Mouse (Mus musculus) MEL (cell line): ENCODE data around the gene Ddias. TPM values are rescaled to one million over a fixed set of nuclear protein-coding genes. Genes with fewer than 3 reads are reported as not detected.
A peak's percentile ranks its signal among the peaks of the same experiment; 100 is the strongest.
"Not testable (repeated sequence)": the region's sequence is repeated elsewhere in the genome, so short reads cannot be mapped to it uniquely, and the experiment has no call there.

Source experiments
- DNase-seq: peaks from one replicate; pipeline ENCODE4 v3.0.0; 2011; ENCODE audit warnings: low read depth, low spot score
- H3K27ac ChIP-seq: 2 replicates; pipeline ENCODE4 v1.5.1; 2012; ENCODE audit warnings: low read depth, mild to moderate bottlenecking, control low read depth, low read length, moderate library complexity; ENCODE audit not compliant: control insufficient read depth
- H3K27me3 ChIP-seq, 2 experiments: fragments of 150-350 bp in 1 of 2; sonication (generic) in 1 of 2; 2 replicates each; pipeline ENCODE4 v1.6.1; 2012; ENCODE audit warnings: low read length in 2 of 2, mild to moderate bottlenecking in 2 of 2, improper control_type of control experiment in 1 of 2, moderate library complexity in 1 of 2; ENCODE audit not compliant: insufficient read depth in 2 of 2, control insufficient read depth in 1 of 2
- H3K36me3 ChIP-seq, 2 experiments: 2 replicates each; pipeline ENCODE4 v1.6.1; 2012 to 2014; ENCODE audit warnings: low read length in 2 of 2, improper control_type of control experiment in 1 of 2, inconsistent platforms in 1 of 2, mild to moderate bottlenecking in 1 of 2; ENCODE audit not compliant: insufficient read depth in 2 of 2, control insufficient read depth in 1 of 2
- H3K4me1 ChIP-seq, 2 experiments: fragments of 150-350 bp in 1 of 2; sonication (generic) in 1 of 2; 2 replicates each; pipeline ENCODE4 v1.6.1; 2012; ENCODE audit warnings: low read length in 2 of 2, improper control_type of control experiment in 1 of 2, mild to moderate bottlenecking in 1 of 2; ENCODE audit not compliant: insufficient read depth in 2 of 2, control insufficient read depth in 1 of 2
- H3K4me3 ChIP-seq, 2 experiments: fragments of 150-350 bp in 1 of 2; sonication (generic) in 1 of 2; 2 replicates each; pipeline ENCODE4 v1.5.1; 2012; ENCODE audit warnings: low read depth in 2 of 2, low read length in 2 of 2, mild to moderate bottlenecking in 2 of 2, moderate library complexity in 2 of 2, control low read depth in 1 of 2, improper control_type of control experiment in 1 of 2; ENCODE audit not compliant: control insufficient read depth in 1 of 2, insufficient read depth in 1 of 2
- H3K79me2 ChIP-seq: 2 replicates; pipeline ENCODE4 v1.6.1; 2012; ENCODE audit warnings: mild to moderate bottlenecking, low read length, moderate library complexity; ENCODE audit not compliant: control insufficient read depth, poor library complexity, insufficient read depth
- H3K9ac ChIP-seq: 2 replicates; pipeline ENCODE4 v1.6.1; 2012; ENCODE audit warnings: low read depth, mild to moderate bottlenecking, control low read depth, low read length, moderate library complexity; ENCODE audit not compliant: control insufficient read depth, poor library complexity, severe bottlenecking
- H3K9me3 ChIP-seq: fragments of 150-350 bp; sonication (generic); replicated peaks from 2 replicates; pipeline ENCODE4 v1.6.1; 2012; ENCODE audit warnings: mild to moderate bottlenecking, low read length, improper control_type of control experiment, moderate library complexity; ENCODE audit not compliant: insufficient read depth
- BHLHE40 ChIP-seq: IDR thresholded peaks from 2 replicates; pipeline ENCODE4 v1.6.1; 2012; ENCODE audit warnings: low read depth, mild to moderate bottlenecking, inconsistent platforms, low read length, improper control_type of control experiment, borderline replicate concordance
- CTCF ChIP-seq, 3 experiments: IDR thresholded peaks in 2 of 3; conservative IDR thresholded peaks in 1 of 3; 2 replicates each; pipeline ENCODE4 v1.5.1; 2011 to 2012; ENCODE audit warnings: low read length in 3 of 3, low read depth in 2 of 3, mild to moderate bottlenecking in 2 of 3, improper control_type of control experiment in 1 of 3, inconsistent platforms in 1 of 3, mixed read lengths in 1 of 3, moderate library complexity in 1 of 3; ENCODE audit not compliant: control insufficient read depth in 1 of 3, insufficient read depth in 1 of 3, poor library complexity in 1 of 3, severe bottlenecking in 1 of 3
- E2F4 ChIP-seq: IDR thresholded peaks from 2 replicates; pipeline ENCODE4 v1.6.1; 2011; ENCODE audit warnings: low read depth, low read length, improper control_type of control experiment, borderline replicate concordance
- EP300 ChIP-seq, 2 experiments: IDR thresholded peaks; 2 replicates each; pipeline ENCODE4 v1.6.1; 2011; ENCODE audit warnings: improper control_type of control experiment in 2 of 2, low read length in 2 of 2, low read depth in 1 of 2, mild to moderate bottlenecking in 1 of 2
- ETS1 ChIP-seq: IDR thresholded peaks from 2 replicates; pipeline ENCODE4 v1.6.1; 2012; ENCODE audit warnings: low read depth, mild to moderate bottlenecking, inconsistent platforms, low read length, improper control_type of control experiment, moderate library complexity
- GABPA ChIP-seq: IDR thresholded peaks from 2 replicates; pipeline ENCODE4 v1.6.1; 2012; ENCODE audit warnings: low read depth, mild to moderate bottlenecking, inconsistent platforms, low read length, improper control_type of control experiment, moderate library complexity
- GATA1 ChIP-seq: IDR thresholded peaks from 2 replicates; pipeline ENCODE4 v1.6.1; 2011; ENCODE audit warnings: low read depth, low read length, improper control_type of control experiment
- HCFC1 ChIP-seq: IDR thresholded peaks from 2 replicates; pipeline ENCODE4 v1.6.1; 2012; ENCODE audit warnings: low read depth, mild to moderate bottlenecking, inconsistent platforms, low read length, improper control_type of control experiment, moderate library complexity
- KAT2A ChIP-seq: conservative IDR thresholded peaks from 2 replicates; pipeline ENCODE4 v1.6.1; 2012; ENCODE audit warnings: low read depth, low read length, improper control_type of control experiment, inconsistent platforms
- MAFK ChIP-seq: IDR thresholded peaks from 2 replicates; pipeline ENCODE4 v1.6.1; 2011; ENCODE audit warnings: low read depth, mild to moderate bottlenecking, low read length, improper control_type of control experiment, borderline replicate concordance
- MAZ ChIP-seq: IDR thresholded peaks from 2 replicates; pipeline ENCODE4 v1.6.1; 2012; ENCODE audit warnings: low read depth, mild to moderate bottlenecking, inconsistent platforms, low read length, improper control_type of control experiment
- MYB ChIP-seq: IDR thresholded peaks from 2 replicates; pipeline ENCODE4 v1.6.1; 2011; ENCODE audit warnings: mild to moderate bottlenecking, low read depth, low read length, improper control_type of control experiment
- MYC ChIP-seq: IDR thresholded peaks from 2 replicates; pipeline ENCODE4 v1.6.1; 2011; ENCODE audit warnings: low read depth, mild to moderate bottlenecking, low read length, improper control_type of control experiment, moderate library complexity
- NELFE ChIP-seq: IDR thresholded peaks from 2 replicates; pipeline ENCODE4 v1.6.1; 2011; ENCODE audit warnings: low read depth, low read length, improper control_type of control experiment
- NRF1 ChIP-seq: IDR thresholded peaks from 2 replicates; pipeline ENCODE4 v1.6.1; 2014; ENCODE audit warnings: low read depth, mild to moderate bottlenecking, inconsistent platforms, low read length, improper control_type of control experiment, moderate library complexity; ENCODE audit not compliant: poor library complexity, insufficient read depth, severe bottlenecking
- POLR2A ChIP-seq, 2 experiments: IDR thresholded peaks; 2 replicates each; pipeline ENCODE4 v1.6.1; 2011 to 2012; ENCODE audit warnings: low read length in 2 of 2, mild to moderate bottlenecking in 2 of 2, control low read depth in 1 of 2, improper control_type of control experiment in 1 of 2, low read depth in 1 of 2, moderate library complexity in 1 of 2; ENCODE audit not compliant: control insufficient read depth in 1 of 2, insufficient read depth in 1 of 2, poor library complexity in 1 of 2
- POLR2AphosphoS5 ChIP-seq: IDR thresholded peaks from 2 replicates; pipeline ENCODE4 v1.6.1; 2012; ENCODE audit warnings: low read depth, borderline replicate concordance, mild to moderate bottlenecking, inconsistent platforms, low read length, moderate library complexity, mixed read lengths
- SIN3A ChIP-seq: IDR thresholded peaks from 2 replicates; pipeline ENCODE4 v1.6.1; 2012; ENCODE audit warnings: low read length, improper control_type of control experiment, inconsistent platforms
- SMC3 ChIP-seq: IDR thresholded peaks from 2 replicates; pipeline ENCODE4 v1.6.1; 2011; ENCODE audit warnings: low read depth, low read length, improper control_type of control experiment
- TAL1 ChIP-seq: IDR thresholded peaks from 2 replicates; pipeline ENCODE4 v1.6.1; 2012; ENCODE audit warnings: mild to moderate bottlenecking, inconsistent platforms, low read length, moderate library complexity, mixed read lengths
- TBP ChIP-seq: IDR thresholded peaks from 2 replicates; pipeline ENCODE4 v1.8.0; 2011; ENCODE audit warnings: low read depth, low read length, improper control_type of control experiment
- ZKSCAN1 ChIP-seq: IDR thresholded peaks from 2 replicates; pipeline ENCODE4 v1.6.1; 2012; ENCODE audit warnings: low read depth, mild to moderate bottlenecking, inconsistent platforms, low read length, improper control_type of control experiment, moderate library complexity
- ZMIZ1 ChIP-seq: IDR thresholded peaks from 2 replicates; pipeline ENCODE4 v1.6.1; 2012; ENCODE audit warnings: low read depth, mild to moderate bottlenecking, inconsistent platforms, low read length, improper control_type of control experiment, moderate library complexity
- polyA plus RNA-seq, 2 experiments: library from polyadenylated mRNA; stranded (reverse) in 1 of 2; unstranded in 1 of 2; fragments of >175 nt in 1 of 2; fragments of >200 nt in 1 of 2; gene quantifications; 2 replicates each; pipeline versions ENCODE4 v1.2.1 to v1.2.4; 2012; ENCODE audit warnings: low replicate concordance in 2 of 2, low read depth in 1 of 2; ENCODE audit not compliant: insufficient read length in 2 of 2, insufficient read depth in 1 of 2, missing spikeins in 1 of 2
- total RNA-seq: library from RNA; depleted of rRNA; stranded (reverse); fragments of 300-350 nt; gene quantifications from 2 replicates; pipeline ENCODE4 v1.2.3, GENCODE M21; 2012

Gene Ddias
- total and polyA plus RNA-seq, 3 experiments = 19.9 to 23.5 TPM; not detected in 1

DNA sequence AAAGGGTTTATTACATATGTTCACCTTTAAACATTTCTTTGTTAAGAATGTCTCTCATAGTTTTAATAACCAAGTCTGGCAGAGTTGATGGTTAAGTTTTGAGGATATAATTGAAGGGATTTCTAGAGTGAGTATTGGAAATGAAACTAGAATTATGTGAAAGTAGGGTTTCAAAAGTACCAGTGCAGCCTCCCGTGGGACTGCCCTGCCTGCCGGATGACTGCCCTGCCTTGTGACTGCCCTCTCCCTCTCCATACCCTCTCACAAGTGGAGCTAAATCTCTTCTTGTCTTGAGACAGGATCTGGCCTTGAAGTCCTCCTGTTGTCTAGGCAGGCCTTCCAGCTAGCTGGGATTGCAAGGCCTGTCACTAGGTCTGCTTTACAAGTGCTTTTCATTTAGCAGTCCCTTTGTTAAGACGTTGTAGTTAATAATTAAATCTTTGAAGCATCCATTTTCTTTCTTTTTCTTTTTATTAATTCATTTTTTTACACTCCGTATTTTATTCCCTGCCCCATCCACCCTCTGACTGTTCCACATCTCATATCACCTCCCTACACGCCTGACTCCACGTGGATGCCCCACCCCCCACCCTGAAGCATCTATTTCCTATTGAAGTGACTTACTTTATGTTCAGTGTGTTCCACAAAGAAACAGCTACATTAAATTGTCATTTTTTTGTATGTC is 46.3 kb upstream of the Ddias start:
- Histone ChIP-seq H3K4me3 (no peak overlapping the region), H3K27ac (no peak overlapping the region), H3K27me3 (no peaks in the 10 kb centered on the region), H3K79me2 (no peaks in the 10 kb centered on the region), H3K36me3 (peaks cover 0 to 11% of the 10 kb centered on the region in 2 experiments; a peak in 2 of 4 replicates), H3K9ac (no peak overlapping the region), H3K9me3 (no peaks in the 10 kb centered on the region), H3K4me1 (no peaks in the 10 kb centered on the region)
- DNase-seq = no peak
- no peak for TF ChIP-seq GABPA
- no peak for TF ChIP-seq SMC3
- TF ChIP-seq ETS1 = no peak
- TF ChIP-seq ZMIZ1 = no peak

DNA sequence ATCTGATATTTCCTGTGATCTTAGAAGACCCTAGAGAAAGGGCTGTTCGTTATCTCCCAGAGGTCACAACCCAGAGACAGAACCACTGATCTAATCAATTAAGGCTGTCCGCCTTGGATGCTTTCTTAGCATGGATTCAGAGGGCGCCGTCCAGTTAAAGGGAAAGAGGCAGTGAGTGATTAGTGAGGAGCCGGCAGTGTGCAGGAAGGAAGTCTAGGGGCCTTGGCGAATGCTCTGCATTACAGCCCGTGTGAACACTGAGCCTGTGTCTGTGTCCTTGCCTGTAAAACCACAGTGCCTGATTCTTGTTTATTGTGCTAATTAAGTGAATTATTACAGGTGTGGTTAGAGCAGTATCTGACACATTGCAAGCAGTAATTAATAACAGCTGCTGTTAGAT is 30.2 kb upstream of the Ddias start:
- not testable (repeated sequence) for H3K27ac ChIP-seq, H3K4me3 ChIP-seq, H3K36me3 ChIP-seq, H3K9me3 ChIP-seq, H3K27me3 ChIP-seq, H3K79me2 ChIP-seq, DNase-seq, H3K9ac ChIP-seq, H3K4me1 ChIP-seq

DNA sequence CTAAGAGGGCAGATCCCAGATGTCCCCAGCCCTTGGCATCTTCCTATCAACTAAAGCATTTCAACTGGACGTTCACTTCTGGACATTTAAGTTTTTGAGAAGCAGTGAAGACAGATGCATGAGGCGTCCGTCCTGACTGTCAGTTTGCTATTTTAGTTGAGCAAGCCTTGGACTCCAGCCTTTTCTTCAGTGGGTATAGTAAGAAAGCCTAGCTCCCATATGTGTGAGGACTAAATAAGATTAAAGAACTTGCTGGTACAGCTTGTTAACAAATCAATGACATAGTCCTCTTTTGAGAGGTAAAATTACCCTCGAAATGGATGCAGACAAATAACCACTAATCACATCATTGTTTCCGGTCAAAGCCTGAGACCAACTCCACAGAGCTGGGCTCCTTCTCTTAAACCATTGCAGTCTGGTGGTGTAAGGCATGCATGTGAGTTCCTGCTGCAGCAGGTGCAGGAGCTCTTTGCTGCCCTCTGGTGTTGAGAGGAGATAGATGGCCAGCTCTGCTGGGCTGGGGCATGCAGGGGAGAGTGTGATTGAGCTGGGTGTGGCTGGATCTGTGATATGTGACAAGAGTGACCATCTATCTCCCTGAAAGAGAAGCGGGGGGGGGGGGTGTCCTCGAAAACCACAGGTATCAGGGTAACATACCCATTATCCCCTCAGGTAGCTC is 29.5 kb upstream of the Ddias start:
- Histone ChIP-seq H3K4me1 (no peaks in the 10 kb centered on the region), H3K9ac (no peak overlapping the region), H3K36me3 (peaks cover 0 to 2% of the 10 kb centered on the region in 2 experiments; a peak in 2 of 4 replicates), H3K4me3 (no peak overlapping the region), H3K79me2 (no peaks in the 10 kb centered on the region), H3K27ac (no peak overlapping the region), H3K9me3 (no peaks in the 10 kb centered on the region), H3K27me3 (no peaks in the 10 kb centered on the region)
- peak; percentile 77 for DNase-seq
- TF ChIP-seq HCFC1 (no peak), NELFE (no peak), MYC (no peak), MYB (no peak), CTCF (IDR thresholded peaks at IDR 0.05 in 2 of 3, conservative IDR thresholded peaks at IDR 0.05 in 1 of 3; ENCODE audit: control insufficient read depth in 1 of 3, insufficient read depth in 1 of 3, low read depth in 2 of 3, low read length in 3 of 3, poor library complexity in 1 of 3, severe bottlenecking in 1 of 3) (peak; percentile 76 to 89 (median 76)), ZKSCAN1 (no peak), BHLHE40 (no peak), EP300 (IDR thresholded peaks at IDR 0.05; ENCODE audit: low read depth in 1 of 2, low read length in 2 of 2) (no peak), GATA1 (no peak), POLR2A (IDR thresholded peaks at IDR 0.05; ENCODE audit: control insufficient read depth in 1 of 2, insufficient read depth in 1 of 2, low read depth in 1 of 2, low read length in 2 of 2, poor library complexity in 1 of 2) (no peak), SMC3 (peak; percentile 82), KAT2A (no peak), GABPA (no peak), E2F4 (no peak), TBP (no peak), POLR2AphosphoS5 (no peak), TAL1 (no peak), ZMIZ1 (no peak), NRF1 (no peak), MAFK (no peak), MAZ (peak; percentile 52; the same call in 1 of the 2 replicates), SIN3A (no peak; the same call in 1 of the 2 replicates)
